Mouse (Mus musculus): ENCODE results near the gene Gm26558. TPM values are rescaled to one million over a fixed set of nuclear protein-coding genes. Genes with fewer than 3 reads are reported as not detected.

Gene Gm26558
- total and polyA plus RNA-seq, 3 experiments: not detected

- no peaks in the 10 kb centered on the region for H3K4me1 ChIP-seq (ENCODE audit: control insufficient read depth, insufficient read depth, low read length)
- no peaks in the 10 kb centered on the region for H3K79me2 ChIP-seq (replicated peaks; ENCODE audit: control insufficient read depth, insufficient read depth, low read length)
- peak in 1 of 2 experiments; percentile 9 for DNase-seq
- TF ChIP-seq EP300 (IDR thresholded peaks at IDR 0.05; ENCODE audit: insufficient read depth, low read depth, low read length): no peak
- TF ChIP-seq CTCF (IDR thresholded peaks at IDR 0.05): no peak
- TF ChIP-seq POLR2A (IDR thresholded peaks at IDR 0.05; ENCODE audit: insufficient read depth, low read depth, low read length): no peak
- 70% methylated on average over 3 of the region's 3 CpGs for WGBS
- no peak overlapping the region for H3K9ac ChIP-seq (ENCODE audit: low read depth, low read length)
- intact Hi-C loops (cut with DNase I): no loop called here
- no peak overlapping the region for H3K27ac ChIP-seq
- no peaks in the 10 kb centered on the region for H3K36me3 ChIP-seq (ENCODE audit: control insufficient read depth, insufficient read depth, low read length)
- no peak overlapping the region for H3K4me3 ChIP-seq
- no peaks in the 10 kb centered on the region for H3K27me3 ChIP-seq (ENCODE audit: control insufficient read depth, insufficient read depth, low read length)
Observed at GRCm38 (mm10) chr2:70629921-70630320, 32.0 kb downstream of the Gm26558 start.

- Histone ChIP-seq H3K79me2 (replicated peaks; ENCODE audit: control insufficient read depth, insufficient read depth, low read length) (no peaks in the 10 kb centered on the region), H3K36me3 (ENCODE audit: control insufficient read depth, insufficient read depth, low read length) (no peaks in the 10 kb centered on the region), H3K4me1 (ENCODE audit: control insufficient read depth, insufficient read depth, low read length) (no peaks in the 10 kb centered on the region), H3K9ac (ENCODE audit: low read depth, low read length) (no peak overlapping the region), H3K27me3 (ENCODE audit: control insufficient read depth, insufficient read depth, low read length) (no peaks in the 10 kb centered on the region), H3K4me3 (no peak overlapping the region), H3K27ac (no peak overlapping the region)
- intact Hi-C loops (cut with DNase I): no loop called here
- DNase-seq: no peak
- TF ChIP-seq EP300 (IDR thresholded peaks at IDR 0.05; ENCODE audit: insufficient read depth, low read depth, low read length): no peak
- TF ChIP-seq POLR2A (IDR thresholded peaks at IDR 0.05; ENCODE audit: insufficient read depth, low read depth, low read length): no peak
- TF ChIP-seq CTCF (IDR thresholded peaks at IDR 0.05): no peak
- 35% methylated on average over 10 of the region's 10 CpGs for WGBS
Observed at GRCm38 (mm10) chr2:70629339-70629761, 32.6 kb downstream of the Gm26558 start.

GRCm38 (mm10) chr2:70628397-70628796 lies 33.5 kb downstream of the Gm26558 start:
- TF ChIP-seq POLR2A (IDR thresholded peaks at IDR 0.05; ENCODE audit: insufficient read depth, low read depth, low read length): no peak
- H3K4me1 ChIP-seq (ENCODE audit: control insufficient read depth, insufficient read depth, low read length): no peaks in the 10 kb centered on the region
- no peaks in the 10 kb centered on the region for H3K79me2 ChIP-seq (replicated peaks; ENCODE audit: control insufficient read depth, insufficient read depth, low read length)
- no peak overlapping the region for H3K4me3 ChIP-seq
- H3K9ac ChIP-seq (ENCODE audit: low read depth, low read length): no peak overlapping the region
- no peak overlapping the region for H3K27ac ChIP-seq
- no peak for DNase-seq
- H3K36me3 ChIP-seq (ENCODE audit: control insufficient read depth, insufficient read depth, low read length): no peaks in the 10 kb centered on the region
- intact Hi-C loops (cut with DNase I): no loop called here
- 58% methylated on average over 12 of the region's 12 CpGs for WGBS
- no peaks in the 10 kb centered on the region for H3K27me3 ChIP-seq (ENCODE audit: control insufficient read depth, insufficient read depth, low read length)

- intact Hi-C loops (cut with DNase I): no loop called here
- Histone ChIP-seq H3K9ac (ENCODE audit: low read depth, low read length) (no peak overlapping the region), H3K79me2 (replicated peaks; ENCODE audit: control insufficient read depth, insufficient read depth, low read length) (no peaks in the 10 kb centered on the region), H3K27me3 (ENCODE audit: control insufficient read depth, insufficient read depth, low read length) (no peaks in the 10 kb centered on the region), H3K27ac (no peak overlapping the region), H3K4me3 (no peak overlapping the region), H3K4me1 (ENCODE audit: control insufficient read depth, insufficient read depth, low read length) (no peaks in the 10 kb centered on the region), H3K36me3 (ENCODE audit: control insufficient read depth, insufficient read depth, low read length) (no peaks in the 10 kb centered on the region)
- DNase-seq: no peak
- TF ChIP-seq CTCF (IDR thresholded peaks at IDR 0.05): no peak
- TF ChIP-seq POLR2A (IDR thresholded peaks at IDR 0.05; ENCODE audit: insufficient read depth, low read depth, low read length): no peak
- TF ChIP-seq EP300 (IDR thresholded peaks at IDR 0.05; ENCODE audit: insufficient read depth, low read depth, low read length): no peak
- 20% methylated on average over 7 of the region's 7 CpGs for WGBS
Observed at GRCm38 (mm10) chr2:70625761-70626160, 36.1 kb downstream of the Gm26558 start.

DNA sequence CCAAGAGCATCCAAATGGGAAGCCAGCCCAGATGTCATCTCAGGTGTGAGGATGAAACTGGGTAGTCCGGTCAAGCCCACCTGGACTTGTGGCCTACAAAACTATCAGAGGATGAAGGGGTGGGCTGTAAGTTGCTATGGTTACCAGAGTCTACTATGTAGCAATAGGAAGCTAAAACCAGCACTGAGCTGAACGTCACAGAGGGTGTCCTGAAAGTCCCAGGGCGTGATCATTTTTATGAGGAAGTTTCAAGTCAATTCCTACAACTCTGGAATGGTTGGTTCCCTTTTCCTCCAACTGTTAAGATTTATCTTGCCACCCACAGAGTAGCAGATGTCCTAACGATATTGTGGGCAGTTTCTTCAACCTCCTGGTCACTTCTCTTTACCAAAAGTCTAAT lies 39.7 kb downstream of the Gm26558 start:
- Histone ChIP-seq H3K4me1 (ENCODE audit: control insufficient read depth, insufficient read depth, low read length) (no peaks in the 10 kb centered on the region), H3K36me3 (ENCODE audit: control insufficient read depth, insufficient read depth, low read length) (no peaks in the 10 kb centered on the region), H3K79me2 (replicated peaks; ENCODE audit: control insufficient read depth, insufficient read depth, low read length) (no peaks in the 10 kb centered on the region), H3K27me3 (ENCODE audit: control insufficient read depth, insufficient read depth, low read length) (no peaks in the 10 kb centered on the region), H3K9ac (ENCODE audit: low read depth, low read length) (no peak overlapping the region), H3K4me3 (no peak overlapping the region), H3K27ac (no peak overlapping the region)
- intact Hi-C loops (cut with DNase I): no loop called here
- WGBS: 61% methylated on average over 4 of the region's 4 CpGs
- DNase-seq: no peak
- no peak for TF ChIP-seq EP300 (IDR thresholded peaks at IDR 0.05; ENCODE audit: insufficient read depth, low read depth, low read length)
- no peak for TF ChIP-seq CTCF (IDR thresholded peaks at IDR 0.05)
- no peak for TF ChIP-seq POLR2A (IDR thresholded peaks at IDR 0.05; ENCODE audit: insufficient read depth, low read depth, low read length)

- TF ChIP-seq POLR2A (IDR thresholded peaks at IDR 0.05; ENCODE audit: insufficient read depth, low read depth, low read length): no peak
- TF ChIP-seq CTCF (IDR thresholded peaks at IDR 0.05): peak; percentile 50
- Histone ChIP-seq H3K36me3 (ENCODE audit: control insufficient read depth, insufficient read depth, low read length) (no peaks in the 10 kb centered on the region), H3K4me3 (no peak overlapping the region), H3K4me1 (ENCODE audit: control insufficient read depth, insufficient read depth, low read length) (no peaks in the 10 kb centered on the region), H3K9ac (ENCODE audit: low read depth, low read length) (no peak overlapping the region), H3K27me3 (ENCODE audit: control insufficient read depth, insufficient read depth, low read length) (no peaks in the 10 kb centered on the region), H3K79me2 (replicated peaks; ENCODE audit: control insufficient read depth, insufficient read depth, low read length) (no peaks in the 10 kb centered on the region), H3K27ac (no peak overlapping the region)
- WGBS: 32% methylated on average over 6 of the region's 6 CpGs
- intact Hi-C loops (cut with DNase I): no loop called here
- DNase-seq: no peak
Observed at GRCm38 (mm10) chr2:70620225-70620624, 41.7 kb downstream of the Gm26558 start.
